21 mouse cellular contexts compared by ENCODE assay signal in genomic region chr10:20136505-20136904, GRCm38 (mm10). TPM values are rescaled to one million over a fixed set of nuclear protein-coding genes. Genes with fewer than 3 reads are reported as not detected.
DNase-seq lines count a peak whose midpoint lies in the region; ATAC-seq and TF ChIP-seq lines count a peak whose summit lies in the region.
"Had no signal": no experiment of that assay in that cellular context is flagged by ENCODE, and none has a peak within 500 bp of the region (broad histone marks: within the 10 kb centered on the region; RNA-seq: fewer than 3 reads in every experiment).

No protein-coding gene starts in this region.

- no peak overlapping the region for H3K9ac ChIP-seq in liver, embryonic 12.5 days
- H3K9ac ChIP-seq in liver, embryonic 11.5 days (ENCODE audit: low read depth, low read length): no peak overlapping the region
- H3K9ac ChIP-seq: forebrain, embryonic 13.5 days; heart, embryonic 12.5 days; hindbrain, embryonic 12.5 days; hindbrain, embryonic 15.5 days had no signal

- ATAC-seq in frontal cortex, adult (ENCODE audit: low TSS enrichment): peak; percentile 54
- ATAC-seq in liver, embryonic 12.5 days: no peak
- no peak for ATAC-seq in liver, embryonic 11.5 days (replicated peaks; ENCODE audit: low FRiP score)
- no peak for ATAC-seq in G1E (ENCODE audit: extremely low read depth, insufficient number of reproducible peaks, low FRiP score, poor library complexity, severe bottlenecking)
- ATAC-seq: forebrain, embryonic 13.5 days; forebrain, embryonic 16.5 days; intestine, embryonic 16.5 days had no signal

- peaks cover 6% of the 10 kb centered on the region; the same call in 1 of the 2 replicates for H3K36me3 ChIP-seq in liver, embryonic 12.5 days
- no peaks in the 10 kb centered on the region; the same call in 1 of the 2 replicates for H3K36me3 ChIP-seq in liver, embryonic 11.5 days (ENCODE audit: control insufficient read depth, insufficient read depth, low read length)
- peaks cover 51% of the 10 kb centered on the region for H3K36me3 ChIP-seq in G1E (replicated peaks)
- H3K36me3 ChIP-seq: forebrain, embryonic 10.5 days; hindbrain, embryonic 12.5 days; hindbrain, embryonic 15.5 days had no signal

- WGBS in liver, embryonic 12.5 days (ENCODE audit: insufficient replicate concordance): 79% methylated on average over 1 of the region's 1 CpGs
- WGBS in liver, embryonic 11.5 days: 92% methylated on average over 1 of the region's 1 CpGs

- peaks cover 39% of the 10 kb centered on the region for H3K4me1 ChIP-seq in liver, embryonic 12.5 days
- H3K4me1 ChIP-seq in liver, embryonic 11.5 days (replicated peaks; ENCODE audit: control insufficient read depth, insufficient read depth, low read length): peaks cover 15% of the 10 kb centered on the region
- peaks cover 51% of the 10 kb centered on the region for H3K4me1 ChIP-seq in G1E (ENCODE audit: insufficient read depth, low read depth, low read length)
- H3K4me1 ChIP-seq: forebrain, embryonic 13.5 days; hindbrain, embryonic 12.5 days; hindbrain, embryonic 15.5 days had no signal

- no peak for DNase-seq in frontal cortex, postnatal 36 days (ENCODE audit: low spot score in 2 of 2)
- no peak for DNase-seq in liver, embryonic 11.5 days (ENCODE audit: low spot score)
- DNase-seq in G1E (ENCODE audit: low spot score): no peak
- no peak for DNase-seq in testis, postnatal 14 days (ENCODE audit: low spot score)
- DNase-seq: adrenal gland, adult 2 months; adrenal gland, postnatal 14 days; cerebellum, adult 18-20 months; cerebellum, adult 9-10 months; cerebellum, postnatal 14 days; gastrocnemius, postnatal 25 days; heart, adult 18-20 months; heart, postnatal 14 days had no signal

- peak overlapping the region; percentile 73; the same call in 1 of the 2 replicates for H3K27ac ChIP-seq in liver, embryonic 12.5 days
- no peak overlapping the region for H3K27ac ChIP-seq in liver, embryonic 11.5 days (ENCODE audit: low read depth, low read length)
- H3K27ac ChIP-seq: forebrain, embryonic 10.5 days; forebrain, embryonic 13.5 days; hindbrain, embryonic 12.5 days; hindbrain, embryonic 15.5 days had no signal

- H3K27me3 ChIP-seq in liver, embryonic 12.5 days (replicated peaks): no peaks in the 10 kb centered on the region
- H3K27me3 ChIP-seq in liver, embryonic 11.5 days (replicated peaks; ENCODE audit: control insufficient read depth, insufficient read depth, low read length): no peaks in the 10 kb centered on the region
- no peaks in the 10 kb centered on the region for H3K27me3 ChIP-seq in G1E (ENCODE audit: insufficient read depth, low read length)
- H3K27me3 ChIP-seq: forebrain, embryonic 13.5 days; heart, embryonic 12.5 days; hindbrain, embryonic 12.5 days; hindbrain, embryonic 15.5 days had no signal

- no peaks in the 10 kb centered on the region for H3K9me3 ChIP-seq in liver, embryonic 12.5 days (replicated peaks)
- H3K9me3 ChIP-seq in liver, embryonic 11.5 days (ENCODE audit: control insufficient read depth, low read length): no peaks in the 10 kb centered on the region
- no peaks in the 10 kb centered on the region for H3K9me3 ChIP-seq in G1E (replicated peaks)
- H3K9me3 ChIP-seq: forebrain, embryonic 10.5 days; forebrain, embryonic 13.5 days; heart, embryonic 12.5 days; hindbrain, embryonic 12.5 days; hindbrain, embryonic 15.5 days had no signal

- H3K4me2 ChIP-seq in liver, embryonic 12.5 days: no peak overlapping the region
- no peak overlapping the region for H3K4me2 ChIP-seq in liver, embryonic 11.5 days
- H3K4me2 ChIP-seq: forebrain, embryonic 13.5 days; hindbrain, embryonic 12.5 days; hindbrain, embryonic 15.5 days had no signal

- H3K4me3 ChIP-seq in liver, embryonic 12.5 days: no peak overlapping the region
- no peak overlapping the region for H3K4me3 ChIP-seq in liver, embryonic 11.5 days (ENCODE audit: low read depth, low read length)
- peak overlapping the region; percentile 53; the same call in 1 of the 2 replicates for H3K4me3 ChIP-seq in G1E (ENCODE audit: low read depth, low read length)
- H3K4me3 ChIP-seq: forebrain, embryonic 10.5 days; forebrain, embryonic 13.5 days; heart, embryonic 12.5 days; hindbrain, embryonic 12.5 days; hindbrain, embryonic 15.5 days had no signal

- TF ChIP-seq CTCF in G1E (IDR thresholded peaks at IDR 0.05; ENCODE audit: low read depth, low read length): no peak

RNA-seq across cellular contexts. Expression of gene Map7, which starts 11.8 kb away (rescaled TPM):
- polyA plus RNA-seq in liver, embryonic 12.5 days (2016; fragmentation: Nextera tagmentation; extraction: Ambion mirVana): 5.6 and 6.6 TPM in 2 replicates
- 6.4 and 7.2 TPM in 2 replicates for polyA plus RNA-seq in liver, embryonic 11.5 days (2014; fragmentation: Nextera tagmentation; extraction: Ambion mirVana)
- total RNA-seq in G1E (2014; fragmentation: Nextera tagmentation): not detected in 2 replicates
- 2.3 and 2.6 TPM in 2 replicates for total RNA-seq in G1E (2017)
- 2.5 and 2.8 TPM in 2 replicates for polyA plus RNA-seq in G1E (2012)
